Mouse (Mus musculus) CH12.LX (cell line): ENCODE results near the gene Ceacam5. TPM values are rescaled to one million over a fixed set of nuclear protein-coding genes. Genes with fewer than 3 reads are reported as not detected.

Experiments
- DNase-seq: peaks from one replicate; pipeline ENCODE4 v3.0.0-alpha.2; 2013; ENCODE audit errors: extremely low read depth
- H3K27ac ChIP-seq: 2 replicates; pipeline ENCODE4 v1.5.1; 2012; ENCODE audit warnings: low read depth, mild to moderate bottlenecking, control low read depth, moderate library complexity; ENCODE audit not compliant: insufficient read depth
- H3K27me3 ChIP-seq: replicated peaks from 2 replicates; pipeline ENCODE3; 2012; ENCODE audit warnings: inconsistent platforms
- H3K36me3 ChIP-seq, 2 experiments: replicated peaks in 1 of 2; 2 replicates each; pipeline versions ENCODE3 to v1.6.1; 2012; ENCODE audit warnings: inconsistent platforms in 1 of 2, low read length in 1 of 2, mild to moderate bottlenecking in 1 of 2, mixed read lengths in 1 of 2, moderate library complexity in 1 of 2; ENCODE audit not compliant: control insufficient read depth in 1 of 2, insufficient read depth in 1 of 2
- H3K4me1 ChIP-seq, 2 experiments: 2 replicates each; pipeline ENCODE4 v1.6.1; 2012; ENCODE audit warnings: inconsistent platforms in 1 of 2, moderate library complexity in 1 of 2; ENCODE audit not compliant: insufficient read depth in 2 of 2, control insufficient read depth in 1 of 2
- H3K4me2 ChIP-seq: 2 replicates; pipeline ENCODE4 v1.6.1; 2012; ENCODE audit warnings: low read depth, mild to moderate bottlenecking, control low read depth; ENCODE audit not compliant: poor library complexity, insufficient read depth, severe bottlenecking
- H3K4me3 ChIP-seq, 3 experiments: fragments of 150-350 bp in 1 of 3; sonication (generic) in 1 of 3; replicated peaks in 1 of 3; 2 replicates each; pipeline versions ENCODE3 to v1.5.1; 2011 to 2012; ENCODE audit warnings: low read depth in 2 of 3, low read length in 2 of 3, mild to moderate bottlenecking in 2 of 3, moderate library complexity in 2 of 3, control low read depth in 1 of 3, improper control_type of control experiment in 1 of 3, inconsistent platforms in 1 of 3, mixed read lengths in 1 of 3; ENCODE audit not compliant: poor library complexity in 1 of 3
- H3K79me2 ChIP-seq: replicated peaks from 2 replicates; pipeline ENCODE4 v1.6.1; 2012; ENCODE audit warnings: mild to moderate bottlenecking, moderate library complexity; ENCODE audit not compliant: control insufficient read depth, poor library complexity, insufficient read depth, severe bottlenecking; ENCODE audit errors: extremely low read depth
- H3K9ac ChIP-seq: 2 replicates; pipeline ENCODE4 v1.6.1; 2012; ENCODE audit warnings: low read depth, mild to moderate bottlenecking, control low read depth, moderate library complexity; ENCODE audit not compliant: insufficient read depth
- H3K9me3 ChIP-seq: replicated peaks from 2 replicates; pipeline ENCODE3; 2012; ENCODE audit warnings: low read length, inconsistent platforms, mixed read lengths
- BHLHE40 ChIP-seq: IDR thresholded peaks from 2 replicates; pipeline ENCODE4 v1.6.1; 2011; ENCODE audit warnings: mild to moderate bottlenecking, low read depth, low read length, improper control_type of control experiment
- CHD2 ChIP-seq: IDR thresholded peaks from 2 replicates; pipeline ENCODE4 v1.6.1; 2011; ENCODE audit warnings: low read length, improper control_type of control experiment
- CTCF ChIP-seq, 2 experiments: IDR thresholded peaks in 1 of 2; conservative IDR thresholded peaks in 1 of 2; 2 replicates each; pipeline ENCODE4 v1.5.1; 2011 to 2012; ENCODE audit warnings: low read depth in 2 of 2, low read length in 2 of 2, improper control_type of control experiment in 1 of 2, inconsistent platforms in 1 of 2, mild to moderate bottlenecking in 1 of 2, moderate library complexity in 1 of 2
- EP300 ChIP-seq: IDR thresholded peaks from 2 replicates; pipeline ENCODE4 v1.6.1; 2011; ENCODE audit warnings: low read length, improper control_type of control experiment
- ETS1 ChIP-seq: conservative IDR thresholded peaks from 2 replicates; pipeline ENCODE4 v1.6.1; 2012; ENCODE audit warnings: low read depth, mild to moderate bottlenecking, inconsistent platforms, low read length, improper control_type of control experiment, moderate library complexity
- GABPA ChIP-seq: IDR thresholded peaks from 2 replicates; pipeline ENCODE4 v1.6.1; 2012; ENCODE audit warnings: low read depth, low read length, improper control_type of control experiment, inconsistent platforms; ENCODE audit not compliant: insufficient replicate concordance
- IRF4 ChIP-seq: IDR thresholded peaks from 2 replicates; pipeline ENCODE4 v1.6.1; 2014; ENCODE audit warnings: low read depth, mild to moderate bottlenecking, inconsistent platforms, low read length, improper control_type of control experiment
- JUN ChIP-seq: IDR thresholded peaks from 2 replicates; pipeline ENCODE4 v1.6.1; 2011; ENCODE audit warnings: low read depth, mild to moderate bottlenecking, low read length, improper control_type of control experiment, moderate library complexity; ENCODE audit not compliant: insufficient read depth
- KAT2A ChIP-seq: IDR thresholded peaks from 2 replicates; pipeline ENCODE4 v1.6.1; 2012; ENCODE audit warnings: low read length, improper control_type of control experiment, inconsistent platforms; ENCODE audit not compliant: insufficient replicate concordance
- MAZ ChIP-seq: IDR thresholded peaks from 2 replicates; pipeline ENCODE4 v1.6.1; 2012; ENCODE audit warnings: low read depth, mild to moderate bottlenecking, inconsistent platforms, low read length, improper control_type of control experiment, moderate library complexity
- NELFE ChIP-seq: IDR thresholded peaks from 2 replicates; pipeline ENCODE4 v1.6.1; 2011; ENCODE audit warnings: low read depth, low read length, improper control_type of control experiment
- PAX5 ChIP-seq: IDR thresholded peaks from 2 replicates; pipeline ENCODE4 v1.6.1; 2012; ENCODE audit warnings: low read length, inconsistent platforms, mixed read lengths
- POLR2AphosphoS2 ChIP-seq: IDR thresholded peaks from 2 replicates; pipeline ENCODE4 v1.6.1; 2011; ENCODE audit warnings: low read depth, low read length, improper control_type of control experiment
- RAD21 ChIP-seq: IDR thresholded peaks from 2 replicates; pipeline ENCODE4 v1.6.1; 2011; ENCODE audit warnings: low read depth, mild to moderate bottlenecking, low read length, improper control_type of control experiment, moderate library complexity
- SIN3A ChIP-seq: IDR thresholded peaks from 2 replicates; pipeline ENCODE4 v1.6.1; 2012; ENCODE audit warnings: low read length, improper control_type of control experiment, inconsistent platforms
- TBP ChIP-seq: conservative IDR thresholded peaks from 2 replicates; pipeline ENCODE4 v1.6.1; 2011; ENCODE audit warnings: low read depth, low read length, improper control_type of control experiment
- ZC3H11A ChIP-seq: IDR thresholded peaks from 2 replicates; pipeline ENCODE4 v1.6.1; 2012; ENCODE audit warnings: low read depth, mild to moderate bottlenecking, inconsistent platforms, low read length, improper control_type of control experiment
- ZNF384 ChIP-seq: IDR thresholded peaks from 2 replicates; pipeline ENCODE4 v1.6.1; 2012; ENCODE audit warnings: low read depth, low read length, improper control_type of control experiment, inconsistent platforms
- dilution Hi-C: fragments of 300-500 bp; cut with MboI; formaldehyde crosslinking; loops from 2 replicates; pipeline ENCODE4 v1.14.3; 2020; ENCODE audit warnings: low sequenced_read_pairs; ENCODE audit not compliant: extremely low pct_unique_long_range_greater_than_20kb, extremely low pct_ligation_motif_present
- in situ Hi-C: fragments of 300-500 bp; cut with MboI; formaldehyde crosslinking; loops from 3 replicates; pipeline ENCODE4 v1.14.3; 2019; ENCODE audit warnings: low sequenced_read_pairs, low pct_ligation_motif_present, low pct_unique_long_range_greater_than_20kb, mixed read lengths
- polyA plus RNA-seq: library from polyadenylated mRNA; unstranded; fragments of >175 nt; gene quantifications from 2 replicates; pipeline ENCODE4 v1.2.1, GENCODE M21; 2012; ENCODE audit warnings: low read depth; ENCODE audit not compliant: insufficient read length
- total RNA-seq, 2 experiments: library from RNA; depleted of rRNA; stranded (reverse); fragments of 300-350 nt in 1 of 2; fragments of >200 nt in 1 of 2; gene quantifications; 2 replicates each; pipeline ENCODE4 v1.2.3; 2012 to 2014

Ceacam5 gene
- total RNA-seq (2012; rRNA removed) (not detected in 2 replicates), total RNA-seq (2014; rRNA removed) (not detected in 2 replicates), polyA plus RNA-seq (not detected in 2 replicates)

DNA sequence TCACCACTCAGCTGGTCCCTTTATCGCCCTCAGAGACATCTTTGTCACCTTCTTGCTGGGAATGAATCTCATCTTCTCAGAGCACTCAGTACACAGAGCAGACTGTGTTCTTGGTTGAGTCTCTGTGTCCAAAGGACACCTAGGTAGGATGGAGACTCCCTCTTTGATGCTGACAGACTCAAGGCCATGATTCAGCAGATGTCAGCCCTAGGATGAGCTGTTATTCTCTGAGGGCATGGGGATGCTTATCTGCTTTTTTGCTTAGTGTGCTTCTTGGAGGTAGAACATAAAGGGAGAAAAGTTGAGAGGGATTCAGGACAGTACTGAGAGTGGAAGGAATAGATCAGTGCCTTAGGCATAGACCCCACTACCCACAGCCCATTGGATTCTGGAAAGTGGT, at the start of gene Ceacam5:
Ceacam5 (plus strand) TSS at position 301 of the 400 bp plus-strand sequence.
- Histone ChIP-seq H3K4me2 (no peak within 1 kb of the TSS), H3K9ac (no peak within 1 kb of the TSS), H3K4me1 (no peaks in the 10 kb centered on the region), H3K27me3 (no peaks in the 10 kb centered on the region), H3K27ac (no peak within 1 kb of the TSS), H3K79me2 (no peaks in the 10 kb centered on the region), H3K36me3 (no peaks in the 10 kb centered on the region), H3K4me3 (no peak within 1 kb of the TSS), H3K9me3 (no peaks in the 10 kb centered on the region)
- dilution Hi-C loops (no loop called here), in situ Hi-C loops (no loop called here)
- no peak for DNase-seq
- TF ChIP-seq KAT2A (no peak), PAX5 (no peak), BHLHE40 (no peak), ZC3H11A (no peak), POLR2AphosphoS2 (no peak), CTCF (conservative IDR thresholded peaks at IDR 0.05 in 1 of 2, IDR thresholded peaks at IDR 0.05 in 1 of 2; ENCODE audit: low read depth in 2 of 2, low read length in 2 of 2) (no peak), CHD2 (no peak), ZNF384 (no peak), EP300 (no peak), MAZ (no peak), IRF4 (no peak), TBP (no peak), NELFE (no peak), GABPA (no peak), JUN (no peak), ETS1 (no peak), SIN3A (no peak), RAD21 (no peak)

Other genes with a start within 250 kb of the Ceacam5 start
- not detected in 2 replicates for gene Ceacam14, start 99.4 kb downstream of the Ceacam5 start, total RNA-seq (2012; rRNA removed)
- gene Ceacam14, start 99.4 kb downstream of the Ceacam5 start, total RNA-seq (2014; rRNA removed), result not detected in 2 replicates
- not detected in 2 replicates for gene Ceacam14, start 99.4 kb downstream of the Ceacam5 start, polyA plus RNA-seq
- not detected in 2 replicates for gene Gm5155, start 158.5 kb downstream of the Ceacam5 start, total RNA-seq (2012; rRNA removed)
- gene Gm5155, start 158.5 kb downstream of the Ceacam5 start, total RNA-seq (2014; rRNA removed), result not detected in 2 replicates
- not detected in 2 replicates for gene Gm5155, start 158.5 kb downstream of the Ceacam5 start, polyA plus RNA-seq